Mouse (Mus musculus) kidney, adult 8-10 months (tissue): Measurements from ENCODE around the gene Gcnt1.

Experiments
- DNase-seq, 2 experiments: peaks; one replicate each; pipeline ENCODE4 v3.0.0; 2022

Gene Gcnt1

DNA sequence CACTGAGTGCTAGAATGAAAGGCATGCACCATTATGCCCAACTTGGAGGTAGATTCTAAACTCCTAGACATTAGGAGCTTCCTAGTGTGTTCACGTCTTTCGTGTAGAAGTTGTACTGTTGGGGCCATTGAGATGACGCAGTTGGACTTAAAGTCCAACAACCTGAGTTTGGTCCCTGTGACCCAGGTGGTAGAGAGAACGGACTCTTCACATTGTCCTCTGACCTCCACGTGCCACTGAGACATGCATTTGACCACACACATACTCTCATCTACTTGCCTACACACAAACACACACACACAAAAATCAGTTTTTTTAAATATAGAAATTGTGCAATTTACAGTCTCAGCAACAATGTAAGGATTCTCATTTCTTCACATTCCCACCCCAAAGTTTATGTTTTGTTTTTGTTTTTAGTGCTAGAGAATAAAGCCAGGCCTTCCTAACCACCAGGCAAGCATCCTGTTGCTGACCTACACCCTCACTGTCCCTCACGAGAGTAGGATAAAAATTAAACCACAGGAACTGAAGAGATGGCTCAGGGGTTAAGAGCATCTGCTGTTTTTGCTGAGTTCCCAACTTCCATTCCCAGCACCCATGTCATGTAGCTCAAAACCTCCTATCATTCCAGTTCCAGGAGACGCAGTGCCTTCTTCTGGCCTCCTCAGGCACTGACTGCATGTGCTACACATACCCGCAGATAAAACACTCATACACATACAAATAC is 6.1 kb downstream of the Gcnt1 start:
- peak; percentile 28 to 37 for DNase-seq

DNA sequence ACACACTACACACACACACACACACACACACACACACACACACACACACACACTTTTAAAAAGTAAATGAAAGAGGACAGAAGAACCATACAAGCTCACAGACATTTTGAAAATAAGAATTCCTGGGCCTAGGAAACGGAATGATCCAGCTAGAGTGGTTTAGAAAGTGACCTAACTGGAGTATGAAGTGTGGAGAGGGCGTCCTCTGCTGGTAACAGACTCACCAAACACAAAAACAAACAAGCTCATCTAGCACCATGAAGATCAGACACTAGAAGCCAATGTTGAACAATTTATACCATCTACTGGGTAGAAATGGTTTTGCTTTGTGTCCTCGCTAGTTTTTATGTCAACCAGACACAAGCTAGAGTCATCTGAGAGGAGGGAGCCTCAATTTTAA is 7.9 kb downstream of the Gcnt1 start:
- DNase-seq = peak in 1 of 2 experiments; percentile 46

DNA sequence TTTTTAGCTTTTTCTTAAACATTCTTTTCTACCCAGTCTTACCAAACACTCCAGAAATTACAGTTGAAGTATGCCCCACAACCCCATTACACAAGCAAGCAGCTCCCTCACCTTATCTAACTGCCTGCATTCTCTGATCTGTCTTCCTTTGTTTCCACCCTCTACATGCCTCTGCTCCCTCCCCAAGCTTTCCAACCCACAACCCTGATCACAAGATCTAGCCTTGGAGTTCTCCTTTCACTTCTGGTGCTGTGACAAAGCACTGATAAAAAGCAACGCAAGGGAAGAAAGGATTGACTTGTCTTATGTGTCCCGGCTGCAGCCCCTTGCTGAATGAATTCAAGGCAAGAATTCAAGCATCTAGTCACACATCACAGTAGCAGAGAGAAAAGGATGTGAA is 11.5 kb downstream of the Gcnt1 start:
- DNase-seq = no peak

DNA sequence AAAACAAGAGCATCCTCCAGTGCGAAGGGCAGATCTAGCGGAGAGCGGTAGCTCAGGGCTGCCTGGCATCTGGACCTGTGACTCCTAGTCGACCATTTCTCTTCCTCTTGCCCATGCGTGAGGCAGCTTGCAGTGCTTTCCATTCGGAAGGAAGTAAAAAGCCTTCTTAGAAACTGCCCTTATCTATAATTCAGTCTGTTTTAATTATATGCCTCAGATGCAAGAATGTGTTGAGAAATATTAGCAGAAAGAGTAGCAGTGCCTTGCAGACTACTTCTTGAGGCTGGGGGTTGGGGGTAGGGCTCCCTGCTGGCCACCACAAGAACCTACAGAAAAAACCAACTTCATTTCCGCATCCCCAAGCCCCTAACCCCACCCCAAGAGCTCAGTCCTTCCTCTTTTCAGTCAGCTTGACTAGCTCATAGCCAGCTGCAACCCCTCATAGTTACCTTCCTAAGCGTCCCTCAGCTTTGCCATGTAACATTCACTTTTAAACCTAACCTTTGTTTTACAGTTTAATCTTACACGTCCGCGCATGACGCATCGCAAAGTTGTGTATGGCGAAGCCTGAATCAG is 13.2 kb downstream of the Gcnt1 start:
- no peak for DNase-seq

DNA sequence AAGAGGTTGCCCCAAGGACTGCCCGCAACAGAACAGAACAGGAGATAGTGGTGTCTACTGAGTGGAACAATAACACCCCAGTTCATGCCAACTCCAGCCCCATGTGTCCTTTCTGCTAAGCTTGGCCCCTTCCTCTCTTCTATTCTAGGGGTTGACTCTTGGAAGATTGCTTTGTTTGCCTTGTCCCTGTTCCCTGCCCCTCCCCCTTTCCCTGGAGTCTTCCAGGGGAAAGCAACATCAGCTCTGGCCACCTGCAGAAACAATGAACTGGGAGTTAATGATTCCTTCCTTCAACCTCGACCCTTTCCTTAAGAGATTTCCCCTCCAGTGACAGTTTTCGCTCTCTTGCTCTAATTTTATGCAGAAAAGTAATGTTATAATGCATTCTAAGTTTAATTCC is 15.3 kb downstream of the Gcnt1 start:
- no peak for DNase-seq

DNA sequence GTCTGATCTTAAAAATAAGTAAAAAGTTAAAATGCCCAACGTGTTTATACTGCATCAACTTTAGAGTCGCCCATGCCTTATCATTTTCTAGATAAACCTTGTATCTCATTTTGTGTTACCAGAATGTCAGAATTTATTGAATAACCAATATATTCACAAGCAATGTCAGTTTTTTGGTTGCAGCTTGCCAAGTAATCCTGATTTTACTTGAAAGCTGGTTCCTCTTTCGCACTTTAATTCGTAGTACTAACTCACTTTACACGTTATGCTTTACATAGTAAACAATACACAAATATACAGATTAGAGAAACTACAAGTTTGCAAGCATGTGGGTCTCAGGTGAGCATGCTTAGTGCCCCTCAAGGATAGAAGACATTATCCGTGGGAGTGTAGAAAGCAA is 15.7 kb downstream of the Gcnt1 start:
- DNase-seq = no peak

DNA sequence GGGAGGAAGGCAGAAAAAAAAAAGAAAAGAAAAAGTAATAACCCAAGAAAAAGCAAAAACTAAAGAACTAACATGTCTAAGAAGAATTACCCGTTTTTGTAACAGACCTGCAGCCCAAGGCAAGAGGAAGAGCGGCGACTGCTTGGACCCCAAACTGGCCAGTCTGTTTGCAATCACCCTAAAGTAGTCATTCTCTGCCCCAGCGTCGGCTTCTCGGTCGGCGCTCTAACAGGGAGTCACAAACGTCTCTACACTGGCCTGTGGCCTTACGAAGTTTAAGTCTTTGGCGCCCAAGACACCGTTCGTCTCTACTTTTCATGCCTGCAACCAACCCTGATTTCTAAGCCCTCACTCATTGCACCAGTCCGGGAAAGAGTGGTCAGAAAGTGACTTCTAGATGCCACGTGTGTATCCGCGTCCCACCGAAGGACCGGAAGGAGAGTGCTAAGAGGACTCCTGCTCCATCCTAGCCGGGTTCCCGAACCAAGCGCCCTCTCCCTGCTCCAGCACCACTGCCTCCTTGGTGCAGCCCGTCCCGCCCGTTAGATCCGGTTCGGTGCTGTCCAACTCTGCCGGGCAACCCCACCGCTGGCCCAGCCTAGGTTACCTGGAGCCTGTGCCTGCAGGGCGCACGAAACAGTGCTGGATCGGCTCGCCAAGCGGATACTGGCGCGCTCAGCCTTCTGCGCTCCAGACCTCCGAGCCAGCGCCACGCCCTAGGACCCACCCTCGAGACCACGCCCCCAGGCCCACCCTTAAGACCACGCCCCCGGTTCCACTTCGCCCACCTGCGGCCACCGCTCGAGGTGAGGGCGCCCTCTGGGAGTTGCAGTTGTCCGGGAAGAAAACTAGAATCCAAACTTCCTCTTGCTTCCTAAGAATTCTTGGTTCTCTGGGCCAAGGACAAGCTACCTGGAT is 16.4 kb downstream of the Gcnt1 start:
- peak; percentile 68 to 82 for DNase-seq

DNA sequence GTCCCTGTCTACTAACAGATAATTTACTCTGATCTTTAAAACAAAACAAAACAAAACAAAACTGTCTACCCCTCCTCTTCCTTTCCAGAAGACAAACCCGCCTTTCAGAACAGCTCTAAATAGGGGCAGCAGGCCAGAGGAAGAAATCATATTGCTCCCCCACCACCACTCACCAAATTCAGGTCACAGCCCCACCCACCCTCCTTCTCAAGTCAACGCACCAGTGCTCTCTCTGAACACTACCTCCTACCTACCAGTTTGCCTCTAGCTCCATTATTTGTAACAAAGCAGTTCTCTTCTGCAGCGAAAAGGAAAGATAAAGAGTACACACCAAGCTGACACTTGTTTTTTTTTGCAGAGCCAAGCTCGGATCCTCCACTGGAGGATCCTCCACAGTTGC is 17.3 kb downstream of the Gcnt1 start:
- DNase-seq = no peak

DNA sequence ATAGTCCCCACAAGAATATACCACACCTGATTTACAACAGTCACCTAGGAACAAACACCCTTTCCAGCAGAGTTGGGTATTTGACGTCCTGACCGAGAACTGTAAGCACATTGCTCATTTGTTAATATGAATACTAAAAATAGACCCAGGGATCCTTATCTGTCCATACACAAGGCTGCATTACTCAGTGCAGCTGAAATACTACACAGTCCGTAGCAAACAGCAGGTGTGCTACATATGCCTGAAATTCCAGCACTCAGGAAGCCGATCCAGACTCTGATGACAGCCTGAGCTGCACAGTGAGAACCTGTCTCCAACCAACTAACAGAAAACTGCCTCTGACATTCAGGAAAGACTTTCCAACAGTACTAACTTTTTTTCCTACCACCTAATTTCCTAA is 17.8 kb downstream of the Gcnt1 start:
- DNase-seq = no peak

DNA sequence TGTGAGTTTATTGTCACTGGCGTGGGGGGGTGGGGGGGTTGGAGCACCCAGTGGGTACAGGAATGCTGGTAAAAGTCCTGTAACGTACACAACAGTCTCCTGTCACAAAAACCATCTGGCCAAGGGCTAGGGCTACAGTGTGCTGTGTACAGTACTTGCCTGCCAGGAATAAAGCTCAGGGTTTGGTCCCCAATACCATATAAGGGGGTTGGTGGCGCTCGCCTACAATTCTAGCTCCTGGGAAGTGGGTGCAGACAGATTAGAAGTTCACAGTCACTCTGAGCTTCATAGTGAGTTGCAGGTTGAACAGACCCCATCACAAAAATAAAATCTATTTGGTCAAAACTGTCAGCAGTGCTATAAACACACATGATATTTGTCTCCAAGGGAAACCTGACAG is 18.3 kb downstream of the Gcnt1 start:
- DNase-seq = no peak

DNA sequence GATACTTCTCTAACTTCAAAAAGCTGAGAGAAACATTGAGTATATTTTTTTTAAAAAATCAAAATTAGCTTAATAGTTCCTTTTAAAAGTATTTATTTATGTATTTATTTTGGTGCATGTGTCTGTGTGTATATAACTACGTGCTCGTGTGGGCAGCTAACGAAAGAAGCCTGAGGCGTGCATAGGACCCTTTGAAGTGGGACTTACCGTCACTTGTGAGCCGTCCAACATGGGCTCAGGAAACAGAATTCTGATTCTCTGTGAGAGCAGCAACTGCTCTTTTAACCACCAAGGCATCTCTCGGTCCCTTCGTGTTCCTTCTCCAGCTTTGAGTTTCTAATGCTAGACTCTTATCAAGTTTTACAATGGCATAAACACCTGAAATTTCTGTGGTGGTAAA is 18.9 kb downstream of the Gcnt1 start:
- no peak for DNase-seq

DNA sequence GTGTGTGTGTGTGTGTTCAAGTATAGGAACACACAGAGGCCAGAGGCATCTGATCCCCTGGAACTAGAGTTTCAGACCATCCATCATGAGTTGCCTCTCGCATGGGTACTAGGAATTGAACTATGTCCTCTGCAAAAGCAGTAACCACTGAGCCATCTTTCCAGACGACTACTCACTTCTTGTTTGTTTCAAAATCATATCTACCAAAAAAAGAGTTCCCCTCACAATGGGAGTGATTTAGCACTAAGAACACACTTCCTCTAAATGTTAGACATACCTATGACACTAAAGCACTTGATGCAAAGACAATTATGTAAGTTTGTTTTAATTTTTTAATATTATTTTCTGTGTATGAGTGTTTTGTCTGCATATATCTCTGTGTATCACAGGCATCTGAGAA is 24.8 kb downstream of the Gcnt1 start:
- no peak for DNase-seq

DNA sequence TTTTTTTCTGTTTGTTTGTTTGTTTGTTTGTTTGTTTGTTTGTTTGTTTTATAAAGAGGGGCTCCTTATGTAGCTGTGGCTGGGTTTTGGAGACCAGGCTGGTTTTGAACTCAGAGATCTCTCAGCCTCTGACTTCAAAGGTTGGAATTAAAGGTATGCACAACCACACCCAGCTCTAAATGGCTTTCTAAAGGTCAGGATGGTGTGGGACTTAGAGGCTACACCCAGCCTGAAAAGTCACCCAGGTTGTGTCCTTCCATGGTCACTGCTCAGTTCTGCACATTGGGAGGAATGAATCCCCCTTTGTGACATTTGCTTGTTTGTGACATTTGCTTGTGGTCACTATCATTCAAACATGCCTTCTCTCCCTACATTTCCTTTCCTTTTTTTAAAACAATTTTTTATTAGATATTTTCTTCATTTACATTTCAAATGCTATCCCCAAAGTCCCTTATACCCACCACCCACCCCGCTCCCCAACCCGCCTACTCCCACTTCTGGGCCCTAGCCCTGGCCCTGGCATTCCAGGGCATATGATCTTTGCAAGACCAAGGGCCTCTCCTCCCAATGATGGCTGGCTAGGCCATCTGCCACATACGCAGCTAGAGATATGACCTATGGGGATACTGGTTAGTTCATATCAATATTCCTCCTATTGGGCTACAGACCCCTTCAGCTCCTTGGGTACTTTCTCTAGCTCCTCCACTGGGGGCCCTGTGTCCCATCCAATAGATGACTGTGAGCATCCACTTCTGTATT is 25.7 kb downstream of the Gcnt1 start:
- DNase-seq = no peak

DNA sequence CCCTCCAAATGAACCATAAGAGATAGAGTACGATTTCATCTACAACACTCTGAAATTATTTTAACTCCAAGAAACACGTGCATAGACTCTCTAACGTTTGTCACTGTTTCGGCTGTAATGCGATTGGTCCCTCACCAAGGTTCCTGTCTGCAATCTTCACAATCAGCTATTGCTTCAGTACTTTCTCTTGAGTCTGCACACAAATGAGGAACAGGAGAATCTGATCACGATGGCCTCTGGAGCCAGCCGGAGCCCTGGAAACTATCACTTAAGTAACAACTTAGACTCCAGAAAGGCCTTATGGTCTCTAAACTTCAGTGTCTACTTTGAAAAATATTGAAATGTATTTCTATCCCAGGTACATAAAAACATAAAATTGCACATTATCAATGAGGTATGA is 27.8 kb downstream of the Gcnt1 start:
- no peak for DNase-seq

DNA sequence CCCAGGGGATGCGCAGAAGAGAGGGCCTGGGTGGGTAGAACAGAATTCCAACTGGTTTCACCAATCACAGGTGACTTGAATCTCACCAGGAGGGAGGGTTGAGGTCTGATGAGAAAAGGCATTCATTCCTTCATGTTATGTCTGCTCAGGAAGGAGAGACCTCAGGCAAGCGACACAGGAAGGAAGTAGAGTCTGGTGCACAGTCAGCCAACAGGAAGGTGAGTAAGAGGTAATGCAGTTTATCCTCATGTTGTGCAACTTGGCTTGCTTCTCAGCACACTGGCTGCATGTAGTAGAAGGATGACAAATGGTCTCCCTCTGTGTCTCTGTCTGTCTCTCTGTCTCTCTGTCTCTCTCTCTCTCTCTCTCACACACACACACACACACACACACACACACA is 33.1 kb downstream of the Gcnt1 start:
- DNase-seq = no peak

DNA sequence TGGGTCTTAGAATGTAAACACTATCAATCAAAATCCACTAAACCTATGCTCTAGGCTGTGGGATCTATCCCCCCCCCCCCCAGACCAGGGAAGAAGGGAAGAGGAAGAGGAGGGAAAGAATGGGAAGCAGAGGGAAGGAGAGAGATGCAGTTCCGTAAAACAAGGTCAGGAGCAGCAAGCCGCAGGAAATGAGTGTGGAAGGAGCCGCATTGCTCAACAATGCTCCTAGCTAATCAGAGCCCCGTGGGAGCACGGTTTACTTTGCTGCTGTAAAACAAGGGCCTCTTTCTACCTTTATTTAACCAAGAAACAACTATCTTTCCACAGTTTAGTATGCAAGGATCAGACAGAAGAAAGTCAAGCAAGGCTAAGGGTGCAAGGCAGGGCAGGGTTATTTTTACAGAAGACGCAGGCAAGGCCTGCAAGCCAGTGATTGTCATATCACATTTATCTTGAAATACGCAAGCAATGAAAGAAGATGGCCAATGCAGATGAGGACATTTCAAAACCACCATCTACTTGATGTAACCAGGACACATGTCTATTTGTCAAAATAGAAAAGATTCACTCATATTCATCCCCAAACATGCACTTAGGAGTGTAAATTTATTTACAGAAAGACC is 35.5 kb downstream of the Gcnt1 start:
- DNase-seq = no peak

DNA sequence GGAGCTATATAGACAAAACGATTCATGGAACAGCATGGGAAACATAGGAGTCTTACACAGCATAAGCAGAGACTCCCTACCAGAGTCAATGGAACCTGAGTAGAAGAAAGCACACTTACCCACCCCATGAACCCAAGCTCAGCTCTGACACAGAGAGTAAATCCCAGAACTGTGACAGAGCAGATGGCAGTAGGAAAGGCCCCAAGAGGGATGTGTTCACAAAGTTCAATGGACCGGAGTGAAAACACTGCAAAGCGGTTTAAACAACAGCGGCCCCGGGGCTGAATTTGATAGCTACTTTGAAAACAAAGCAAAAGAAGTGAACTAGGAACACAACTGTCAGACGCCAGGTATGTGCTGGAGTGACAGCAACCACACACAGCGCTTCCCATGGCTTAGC is 36.0 kb downstream of the Gcnt1 start:
- DNase-seq = no peak

DNA sequence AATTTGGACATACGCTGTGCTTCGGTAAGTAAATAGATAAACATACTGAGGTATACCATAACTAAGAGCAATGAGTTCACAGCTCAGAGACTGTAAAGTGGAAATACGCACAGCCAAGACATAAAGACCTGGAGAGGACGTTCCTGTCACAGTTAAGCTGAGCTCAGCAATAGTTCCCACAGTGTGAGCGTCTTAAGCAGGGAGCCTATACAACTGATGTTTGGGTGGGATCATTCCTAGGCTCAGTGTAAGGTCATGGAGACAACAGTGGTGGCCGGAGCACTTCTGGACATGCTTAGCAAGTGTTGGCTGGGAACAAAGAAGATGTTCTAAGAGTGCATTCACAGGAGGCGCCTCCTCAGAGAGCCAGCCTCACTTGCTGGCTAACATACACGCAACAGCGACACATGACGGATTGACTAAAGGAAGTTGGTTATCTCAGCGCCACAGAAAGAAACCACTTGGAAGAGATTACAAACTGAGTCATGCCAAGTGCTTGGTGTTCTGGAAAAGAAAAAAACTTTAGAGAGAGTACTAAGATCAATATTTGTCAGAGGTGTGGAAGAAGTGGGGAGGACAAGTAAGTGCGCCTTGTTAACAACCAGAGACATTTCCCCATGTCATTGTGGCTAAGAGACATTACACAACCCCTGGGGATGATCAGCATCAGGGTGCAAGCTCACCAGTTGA is 37.9 kb downstream of the Gcnt1 start:
- DNase-seq = no peak

DNA sequence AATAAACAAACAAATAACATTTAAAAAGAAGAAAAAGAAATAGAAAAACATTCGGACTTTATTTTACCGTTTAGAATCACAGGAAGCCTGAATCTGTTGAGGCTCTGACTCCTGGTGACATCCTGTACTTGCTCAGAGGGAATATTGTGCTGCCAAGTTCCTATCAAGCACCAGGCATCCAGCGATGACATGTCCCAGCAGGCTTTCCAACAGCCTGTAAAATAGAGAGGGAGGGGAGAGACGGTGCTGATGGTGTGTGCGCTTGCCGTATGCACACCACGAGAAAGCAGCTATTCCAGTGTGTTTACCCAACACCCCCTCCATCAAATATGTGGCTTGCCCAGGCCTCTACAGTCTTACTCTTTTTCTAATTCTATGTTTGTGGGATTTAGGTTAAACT is 39.6 kb downstream of the Gcnt1 start:
- DNase-seq = no peak

DNA sequence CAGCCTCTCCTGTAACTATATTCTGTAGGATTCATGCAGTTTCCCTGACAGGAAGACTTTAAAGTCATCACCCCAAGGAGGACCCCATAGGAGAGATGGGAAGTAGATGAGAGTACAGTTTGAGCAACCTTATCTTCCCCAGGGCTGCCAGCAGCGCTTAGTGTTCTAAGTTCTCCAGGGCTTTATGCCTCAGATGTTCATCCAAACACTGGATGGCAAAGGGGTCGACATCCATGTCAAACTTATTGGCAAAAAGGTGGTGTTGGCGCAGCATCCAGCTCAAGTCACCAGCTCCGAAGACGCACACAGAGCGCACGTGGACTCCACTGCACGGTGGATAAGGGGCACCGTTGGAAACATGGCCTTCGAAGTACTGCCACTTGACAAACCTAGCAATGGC is 43.7 kb downstream of the Gcnt1 start:
- no peak for DNase-seq

DNA sequence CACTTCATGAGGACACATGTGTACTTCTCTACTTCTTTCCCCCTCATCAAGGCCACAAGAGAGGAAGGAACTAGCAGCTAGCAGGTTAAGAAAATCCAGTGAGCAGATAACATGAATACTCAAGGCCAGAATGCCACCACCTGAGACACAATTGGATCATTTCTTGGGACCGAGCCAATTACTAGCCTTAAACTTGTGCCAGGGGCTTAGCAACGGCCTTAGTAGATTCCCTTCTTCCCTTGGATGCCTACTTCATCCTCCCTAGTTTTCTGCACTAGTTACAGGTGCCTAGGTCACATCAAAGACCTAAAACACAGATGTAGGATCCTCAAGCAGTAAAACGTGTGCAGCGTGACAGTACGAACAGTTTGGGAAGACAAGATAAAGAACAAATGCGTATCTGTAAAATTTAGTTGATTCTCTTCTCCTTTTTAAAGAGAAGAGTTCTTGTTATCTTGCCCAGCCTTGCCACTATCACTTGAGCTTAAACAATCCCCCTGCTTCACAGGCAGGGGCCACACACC is 44.7 kb downstream of the Gcnt1 start:
- DNase-seq = no peak

DNA sequence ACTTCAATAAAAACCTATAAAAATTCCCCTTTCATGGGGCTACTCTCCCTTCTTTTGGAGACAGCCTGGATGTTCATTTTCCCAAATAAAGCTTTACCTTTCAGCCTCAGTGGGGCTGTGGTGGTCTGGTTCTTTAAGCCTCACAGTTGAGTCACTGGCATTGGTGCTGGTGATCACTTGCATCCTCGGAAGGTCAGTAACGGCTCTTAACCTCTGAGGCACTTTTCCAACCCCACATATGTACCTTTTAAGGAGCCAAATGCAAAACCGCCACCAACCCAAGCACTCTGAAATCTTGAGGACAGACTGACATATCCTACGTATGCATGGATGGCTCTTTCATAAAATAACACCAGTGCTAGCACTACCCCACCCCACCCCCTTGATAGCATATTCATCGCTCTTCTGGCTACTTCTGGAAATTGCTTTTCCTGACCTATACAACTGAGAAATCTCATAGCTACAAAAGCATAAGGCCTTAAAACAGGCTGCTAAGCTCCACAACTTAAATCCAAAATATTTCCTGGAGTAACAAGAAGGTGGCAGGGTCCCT is 48.9 kb downstream of the Gcnt1 start:
- DNase-seq = no peak
